Mouse (Mus musculus): ENCODE measurements around the gene Btg2. TPM values are rescaled to one million over a fixed set of nuclear protein-coding genes. Genes with fewer than 3 reads are reported as not detected.
A peak's percentile ranks its signal among the peaks of the same experiment; 100 is the strongest.

Btg2 gene
- polyA plus RNA-seq (2014; fragmentation: Nextera tagmentation; extraction: Ambion mirVana): 38.6 and 39.9 TPM in 2 replicates

- peak; percentile 90 for ATAC-seq (replicated peaks; ENCODE audit: low FRiP score)
- WGBS: under 1% methylated on average over 57 of the region's 62 CpGs
- peak within 1 kb of the TSS; percentile 83 for H3K9ac ChIP-seq (ENCODE audit: low read depth, low read length)
These were observed at the start of gene Btg2 for GRCm38 (mm10) chr1:134078802-134079476. TSS of gene Btg2 (minus strand) at chr1:134079120.

GRCm38 (mm10) chr1:134122195-134122594, 43.3 kb upstream of the Btg2 start:
- H3K9me3 ChIP-seq (ENCODE audit: control insufficient read depth, low read length): no peaks in the 10 kb centered on the region
- H3K36me3 ChIP-seq (ENCODE audit: control insufficient read depth, insufficient read depth, low read length): no peaks in the 10 kb centered on the region
- H3K27me3 ChIP-seq (replicated peaks; ENCODE audit: control insufficient read depth, insufficient read depth, low read length): no peaks in the 10 kb centered on the region
- DNase-seq (ENCODE audit: low spot score) (no peak), ATAC-seq (replicated peaks; ENCODE audit: low FRiP score) (no peak)
- no peak overlapping the region for H3K9ac ChIP-seq (ENCODE audit: low read depth, low read length)
- 50% methylated on average over 9 of the region's 9 CpGs for WGBS
- H3K4me3 ChIP-seq (ENCODE audit: low read depth, low read length): no peak overlapping the region
- no peak overlapping the region for H3K4me2 ChIP-seq
- no peaks in the 10 kb centered on the region for H3K4me1 ChIP-seq (replicated peaks; ENCODE audit: control insufficient read depth, insufficient read depth, low read length)
- H3K27ac ChIP-seq (ENCODE audit: low read depth, low read length): no peak overlapping the region

More at GRCm38 (mm10) chr1:134078802-134079476, at the start of gene Btg2:
- H3K4me2 ChIP-seq: peak within 1 kb of the TSS; percentile 88
- peaks cover 53% of the 10 kb centered on the region for H3K4me1 ChIP-seq (replicated peaks; ENCODE audit: control insufficient read depth, insufficient read depth, low read length)
- peaks cover 6% of the 10 kb centered on the region; the same call in 1 of the 2 replicates for H3K36me3 ChIP-seq (ENCODE audit: control insufficient read depth, insufficient read depth, low read length)
- H3K27me3 ChIP-seq (replicated peaks; ENCODE audit: control insufficient read depth, insufficient read depth, low read length): no peaks in the 10 kb centered on the region; the same call in 1 of the 2 replicates
- H3K27ac ChIP-seq (ENCODE audit: low read depth, low read length): peak within 1 kb of the TSS; percentile 80
- H3K4me3 ChIP-seq (ENCODE audit: low read depth, low read length): peak within 1 kb of the TSS; percentile 79
- DNase-seq (ENCODE audit: low spot score): peak; percentile 95
- no peaks in the 10 kb centered on the region for H3K9me3 ChIP-seq (ENCODE audit: control insufficient read depth, low read length)

GRCm38 (mm10) chr1:134120179-134120578, 41.3 kb upstream of the Btg2 start:
- no peaks in the 10 kb centered on the region for H3K36me3 ChIP-seq (ENCODE audit: control insufficient read depth, insufficient read depth, low read length)
- 4% methylated on average over 5 of the region's 5 CpGs for WGBS
- no peak overlapping the region for H3K27ac ChIP-seq (ENCODE audit: low read depth, low read length)
- H3K9ac ChIP-seq (ENCODE audit: low read depth, low read length): no peak overlapping the region
- H3K4me1 ChIP-seq (replicated peaks; ENCODE audit: control insufficient read depth, insufficient read depth, low read length): no peaks in the 10 kb centered on the region
- no peak overlapping the region for H3K4me2 ChIP-seq
- no peak overlapping the region for H3K4me3 ChIP-seq (ENCODE audit: low read depth, low read length)
- DNase-seq (ENCODE audit: low spot score): peak; percentile 73
- no peak for ATAC-seq (replicated peaks; ENCODE audit: low FRiP score)
- no peaks in the 10 kb centered on the region for H3K27me3 ChIP-seq (replicated peaks; ENCODE audit: control insufficient read depth, insufficient read depth, low read length)
- H3K9me3 ChIP-seq (ENCODE audit: control insufficient read depth, low read length): no peaks in the 10 kb centered on the region

- H3K4me3 ChIP-seq (ENCODE audit: low read depth, low read length): no peak overlapping the region
- H3K9ac ChIP-seq (ENCODE audit: low read depth, low read length): no peak overlapping the region
- H3K9me3 ChIP-seq (ENCODE audit: control insufficient read depth, low read length): no peaks in the 10 kb centered on the region
- ATAC-seq (replicated peaks; ENCODE audit: low FRiP score) (no peak), DNase-seq (ENCODE audit: low spot score) (no peak)
- no peaks in the 10 kb centered on the region for H3K4me1 ChIP-seq (replicated peaks; ENCODE audit: control insufficient read depth, insufficient read depth, low read length)
- no peak overlapping the region for H3K4me2 ChIP-seq
- H3K36me3 ChIP-seq (ENCODE audit: control insufficient read depth, insufficient read depth, low read length): no peaks in the 10 kb centered on the region
- 83% methylated on average over 5 of the region's 5 CpGs for WGBS
- no peak overlapping the region for H3K27ac ChIP-seq (ENCODE audit: low read depth, low read length)
- no peaks in the 10 kb centered on the region for H3K27me3 ChIP-seq (replicated peaks; ENCODE audit: control insufficient read depth, insufficient read depth, low read length)
These were observed 38.2 kb upstream of the Btg2 start for GRCm38 (mm10) chr1:134117110-134117509.

- no peaks in the 10 kb centered on the region for H3K36me3 ChIP-seq (ENCODE audit: control insufficient read depth, insufficient read depth, low read length)
- H3K9ac ChIP-seq (ENCODE audit: low read depth, low read length): no peak overlapping the region
- H3K27ac ChIP-seq (ENCODE audit: low read depth, low read length): no peak overlapping the region
- WGBS: 71% methylated on average over 8 of the region's 8 CpGs
- H3K27me3 ChIP-seq (replicated peaks; ENCODE audit: control insufficient read depth, insufficient read depth, low read length): no peaks in the 10 kb centered on the region
- ATAC-seq (replicated peaks; ENCODE audit: low FRiP score) (no peak), DNase-seq (ENCODE audit: low spot score) (no peak)
- no peaks in the 10 kb centered on the region for H3K9me3 ChIP-seq (ENCODE audit: control insufficient read depth, low read length)
- peaks cover 2% of the 10 kb centered on the region for H3K4me1 ChIP-seq (replicated peaks; ENCODE audit: control insufficient read depth, insufficient read depth, low read length)
- H3K4me3 ChIP-seq (ENCODE audit: low read depth, low read length): no peak overlapping the region
- no peak overlapping the region for H3K4me2 ChIP-seq
These were observed 36.5 kb upstream of the Btg2 start for GRCm38 (mm10) chr1:134115424-134115823.

GRCm38 (mm10) chr1:134114730-134115129, 35.8 kb upstream of the Btg2 start:
- H3K9ac ChIP-seq (ENCODE audit: low read depth, low read length): no peak overlapping the region
- no peak overlapping the region for H3K4me3 ChIP-seq (ENCODE audit: low read depth, low read length)
- no peaks in the 10 kb centered on the region for H3K9me3 ChIP-seq (ENCODE audit: control insufficient read depth, low read length)
- H3K27ac ChIP-seq (ENCODE audit: low read depth, low read length): no peak overlapping the region
- H3K36me3 ChIP-seq (ENCODE audit: control insufficient read depth, insufficient read depth, low read length): no peaks in the 10 kb centered on the region
- peaks cover 4% of the 10 kb centered on the region for H3K4me1 ChIP-seq (replicated peaks; ENCODE audit: control insufficient read depth, insufficient read depth, low read length)
- WGBS: 81% methylated on average over 13 of the region's 13 CpGs
- ATAC-seq (replicated peaks; ENCODE audit: low FRiP score): no peak
- no peak overlapping the region for H3K4me2 ChIP-seq
- no peak for DNase-seq (ENCODE audit: low spot score)
- no peaks in the 10 kb centered on the region for H3K27me3 ChIP-seq (replicated peaks; ENCODE audit: control insufficient read depth, insufficient read depth, low read length)

GRCm38 (mm10) chr1:134114018-134114417, 35.1 kb upstream of the Btg2 start:
- no peak overlapping the region for H3K9ac ChIP-seq (ENCODE audit: low read depth, low read length)
- DNase-seq (ENCODE audit: low spot score) (no peak), ATAC-seq (replicated peaks; ENCODE audit: low FRiP score) (no peak)
- H3K4me1 ChIP-seq (replicated peaks; ENCODE audit: control insufficient read depth, insufficient read depth, low read length): peaks cover 4% of the 10 kb centered on the region
- no peak overlapping the region for H3K4me3 ChIP-seq (ENCODE audit: low read depth, low read length)
- H3K9me3 ChIP-seq (ENCODE audit: control insufficient read depth, low read length): no peaks in the 10 kb centered on the region
- H3K27me3 ChIP-seq (replicated peaks; ENCODE audit: control insufficient read depth, insufficient read depth, low read length): no peaks in the 10 kb centered on the region
- H3K4me2 ChIP-seq: no peak overlapping the region
- WGBS: 83% methylated on average over 7 of the region's 7 CpGs
- no peak overlapping the region for H3K27ac ChIP-seq (ENCODE audit: low read depth, low read length)
- H3K36me3 ChIP-seq (ENCODE audit: control insufficient read depth, insufficient read depth, low read length): no peaks in the 10 kb centered on the region

- ATAC-seq (replicated peaks; ENCODE audit: low FRiP score): no peak
- 72% methylated on average over 5 of the region's 5 CpGs for WGBS
These were observed 34.6 kb upstream of the Btg2 start for GRCm38 (mm10) chr1:134113560-134113959.

GRCm38 (mm10) chr1:134110979-134111378, 32.1 kb upstream of the Btg2 start, which contains the start of gene Chit1:
TSS of gene Chit1 (plus strand) at chr1:134111242.
- no peaks in the 10 kb centered on the region; the same call in 1 of the 2 replicates for H3K27me3 ChIP-seq (replicated peaks; ENCODE audit: control insufficient read depth, insufficient read depth, low read length)
- no peak for DNase-seq (ENCODE audit: low spot score)
- no peaks in the 10 kb centered on the region for H3K9me3 ChIP-seq (ENCODE audit: control insufficient read depth, low read length)
- WGBS: 59% methylated on average over 4 of the region's 4 CpGs
- H3K4me1 ChIP-seq (replicated peaks; ENCODE audit: control insufficient read depth, insufficient read depth, low read length): peaks cover 4% of the 10 kb centered on the region
- peak within 1 kb of the TSS; percentile 68 for H3K27ac ChIP-seq (ENCODE audit: low read depth, low read length)
- H3K36me3 ChIP-seq (ENCODE audit: control insufficient read depth, insufficient read depth, low read length): no peaks in the 10 kb centered on the region
- H3K4me2 ChIP-seq: peak within 1 kb of the TSS; percentile 35
- peak; percentile 72 for ATAC-seq (replicated peaks; ENCODE audit: low FRiP score)
- 0 out of 2 replicates have a peak within 1 kb of the TSS, but pooled peaks have one; percentile 14 for H3K9ac ChIP-seq (ENCODE audit: low read depth, low read length)
- H3K4me3 ChIP-seq (ENCODE audit: low read depth, low read length): no peak within 1 kb of the TSS

More at GRCm38 (mm10) chr1:134113560-134113959, 34.6 kb upstream of the Btg2 start:
- Histone ChIP-seq H3K4me2 (no peak overlapping the region), H3K36me3 (ENCODE audit: control insufficient read depth, insufficient read depth, low read length) (no peaks in the 10 kb centered on the region), H3K27ac (ENCODE audit: low read depth, low read length) (no peak overlapping the region), H3K9ac (ENCODE audit: low read depth, low read length) (no peak overlapping the region), H3K27me3 (replicated peaks; ENCODE audit: control insufficient read depth, insufficient read depth, low read length) (no peaks in the 10 kb centered on the region), H3K4me3 (ENCODE audit: low read depth, low read length) (no peak overlapping the region), H3K9me3 (ENCODE audit: control insufficient read depth, low read length) (no peaks in the 10 kb centered on the region), H3K4me1 (replicated peaks; ENCODE audit: control insufficient read depth, insufficient read depth, low read length) (peaks cover 4% of the 10 kb centered on the region)
- DNase-seq (ENCODE audit: low spot score): no peak

All from liver, embryonic 11.5 days (tissue).